Mouse (Mus musculus) MEL (cell line): ENCODE measurements around the gene Vav2. TPM values are rescaled to one million over a fixed set of nuclear protein-coding genes. Genes with fewer than 3 reads are reported as not detected.

Experiments
- DNase-seq: peaks from one replicate; pipeline ENCODE4 v3.0.0; 2011; ENCODE audit warnings: low read depth, low spot score
- H3K27ac ChIP-seq: 2 replicates; pipeline ENCODE4 v1.5.1; 2012; ENCODE audit warnings: low read depth, mild to moderate bottlenecking, control low read depth, low read length, moderate library complexity; ENCODE audit not compliant: control insufficient read depth
- H3K27me3 ChIP-seq, 2 experiments: fragments of 150-350 bp in 1 of 2; sonication (generic) in 1 of 2; 2 replicates each; pipeline ENCODE4 v1.6.1; 2012; ENCODE audit warnings: low read length in 2 of 2, mild to moderate bottlenecking in 2 of 2, improper control_type of control experiment in 1 of 2, moderate library complexity in 1 of 2; ENCODE audit not compliant: insufficient read depth in 2 of 2, control insufficient read depth in 1 of 2
- H3K36me3 ChIP-seq, 2 experiments: 2 replicates each; pipeline ENCODE4 v1.6.1; 2012 to 2014; ENCODE audit warnings: low read length in 2 of 2, improper control_type of control experiment in 1 of 2, inconsistent platforms in 1 of 2, mild to moderate bottlenecking in 1 of 2; ENCODE audit not compliant: insufficient read depth in 2 of 2, control insufficient read depth in 1 of 2
- H3K4me1 ChIP-seq, 2 experiments: fragments of 150-350 bp in 1 of 2; sonication (generic) in 1 of 2; 2 replicates each; pipeline ENCODE4 v1.6.1; 2012; ENCODE audit warnings: low read length in 2 of 2, improper control_type of control experiment in 1 of 2, mild to moderate bottlenecking in 1 of 2; ENCODE audit not compliant: insufficient read depth in 2 of 2, control insufficient read depth in 1 of 2
- H3K4me3 ChIP-seq, 2 experiments: fragments of 150-350 bp in 1 of 2; sonication (generic) in 1 of 2; 2 replicates each; pipeline ENCODE4 v1.5.1; 2012; ENCODE audit warnings: low read depth in 2 of 2, low read length in 2 of 2, mild to moderate bottlenecking in 2 of 2, moderate library complexity in 2 of 2, control low read depth in 1 of 2, improper control_type of control experiment in 1 of 2; ENCODE audit not compliant: control insufficient read depth in 1 of 2, insufficient read depth in 1 of 2
- H3K79me2 ChIP-seq: 2 replicates; pipeline ENCODE4 v1.6.1; 2012; ENCODE audit warnings: mild to moderate bottlenecking, low read length, moderate library complexity; ENCODE audit not compliant: control insufficient read depth, poor library complexity, insufficient read depth
- H3K9ac ChIP-seq: 2 replicates; pipeline ENCODE4 v1.6.1; 2012; ENCODE audit warnings: low read depth, mild to moderate bottlenecking, control low read depth, low read length, moderate library complexity; ENCODE audit not compliant: control insufficient read depth, poor library complexity, severe bottlenecking
- H3K9me3 ChIP-seq: fragments of 150-350 bp; sonication (generic); replicated peaks from 2 replicates; pipeline ENCODE4 v1.6.1; 2012; ENCODE audit warnings: mild to moderate bottlenecking, low read length, improper control_type of control experiment, moderate library complexity; ENCODE audit not compliant: insufficient read depth
- BHLHE40 ChIP-seq: IDR thresholded peaks from 2 replicates; pipeline ENCODE4 v1.6.1; 2012; ENCODE audit warnings: low read depth, mild to moderate bottlenecking, inconsistent platforms, low read length, improper control_type of control experiment, borderline replicate concordance
- CHD1 ChIP-seq: IDR thresholded peaks from 2 replicates; pipeline ENCODE4 v1.6.1; 2012; ENCODE audit warnings: low read depth, mild to moderate bottlenecking, inconsistent platforms, low read length, improper control_type of control experiment
- CHD2 ChIP-seq: IDR thresholded peaks from 2 replicates; pipeline ENCODE4 v1.6.1; 2011; ENCODE audit warnings: low read length, improper control_type of control experiment
- CTCF ChIP-seq, 3 experiments: IDR thresholded peaks in 2 of 3; conservative IDR thresholded peaks in 1 of 3; 2 replicates each; pipeline ENCODE4 v1.5.1; 2011 to 2012; ENCODE audit warnings: low read length in 3 of 3, low read depth in 2 of 3, mild to moderate bottlenecking in 2 of 3, improper control_type of control experiment in 1 of 3, inconsistent platforms in 1 of 3, mixed read lengths in 1 of 3, moderate library complexity in 1 of 3; ENCODE audit not compliant: control insufficient read depth in 1 of 3, insufficient read depth in 1 of 3, poor library complexity in 1 of 3, severe bottlenecking in 1 of 3
- E2F4 ChIP-seq: IDR thresholded peaks from 2 replicates; pipeline ENCODE4 v1.6.1; 2011; ENCODE audit warnings: low read depth, low read length, improper control_type of control experiment, borderline replicate concordance
- ELF1 ChIP-seq: IDR thresholded peaks from 2 replicates; pipeline ENCODE4 v1.6.1; 2014; ENCODE audit warnings: low read depth, mild to moderate bottlenecking, inconsistent platforms, low read length, improper control_type of control experiment, moderate library complexity
- EP300 ChIP-seq, 2 experiments: IDR thresholded peaks; 2 replicates each; pipeline ENCODE4 v1.6.1; 2011; ENCODE audit warnings: improper control_type of control experiment in 2 of 2, low read length in 2 of 2, low read depth in 1 of 2, mild to moderate bottlenecking in 1 of 2
- GABPA ChIP-seq: IDR thresholded peaks from 2 replicates; pipeline ENCODE4 v1.6.1; 2012; ENCODE audit warnings: low read depth, mild to moderate bottlenecking, inconsistent platforms, low read length, improper control_type of control experiment, moderate library complexity
- GATA1 ChIP-seq: IDR thresholded peaks from 2 replicates; pipeline ENCODE4 v1.6.1; 2011; ENCODE audit warnings: low read depth, low read length, improper control_type of control experiment
- KAT2A ChIP-seq: conservative IDR thresholded peaks from 2 replicates; pipeline ENCODE4 v1.6.1; 2012; ENCODE audit warnings: low read depth, low read length, improper control_type of control experiment, inconsistent platforms
- MAFK ChIP-seq: IDR thresholded peaks from 2 replicates; pipeline ENCODE4 v1.6.1; 2011; ENCODE audit warnings: low read depth, mild to moderate bottlenecking, low read length, improper control_type of control experiment, borderline replicate concordance
- MAX ChIP-seq: IDR thresholded peaks from 2 replicates; pipeline ENCODE4 v1.6.1; 2011; ENCODE audit warnings: low read length, improper control_type of control experiment
- MEF2A ChIP-seq: IDR thresholded peaks from 2 replicates; pipeline ENCODE4 v1.6.1; 2014; ENCODE audit warnings: low read depth, mild to moderate bottlenecking, inconsistent platforms, low read length, improper control_type of control experiment; ENCODE audit not compliant: poor library complexity, insufficient replicate concordance, severe bottlenecking; ENCODE audit errors: extremely low read depth
- MYB ChIP-seq: IDR thresholded peaks from 2 replicates; pipeline ENCODE4 v1.6.1; 2011; ENCODE audit warnings: mild to moderate bottlenecking, low read depth, low read length, improper control_type of control experiment
- MYC ChIP-seq: IDR thresholded peaks from 2 replicates; pipeline ENCODE4 v1.6.1; 2011; ENCODE audit warnings: low read depth, mild to moderate bottlenecking, low read length, improper control_type of control experiment, moderate library complexity
- NELFE ChIP-seq: IDR thresholded peaks from 2 replicates; pipeline ENCODE4 v1.6.1; 2011; ENCODE audit warnings: low read depth, low read length, improper control_type of control experiment
- NRF1 ChIP-seq: IDR thresholded peaks from 2 replicates; pipeline ENCODE4 v1.6.1; 2014; ENCODE audit warnings: low read depth, mild to moderate bottlenecking, inconsistent platforms, low read length, improper control_type of control experiment, moderate library complexity; ENCODE audit not compliant: poor library complexity, insufficient read depth, severe bottlenecking
- POLR2A ChIP-seq, 2 experiments: IDR thresholded peaks; 2 replicates each; pipeline ENCODE4 v1.6.1; 2011 to 2012; ENCODE audit warnings: low read length in 2 of 2, mild to moderate bottlenecking in 2 of 2, control low read depth in 1 of 2, improper control_type of control experiment in 1 of 2, low read depth in 1 of 2, moderate library complexity in 1 of 2; ENCODE audit not compliant: control insufficient read depth in 1 of 2, insufficient read depth in 1 of 2, poor library complexity in 1 of 2
- POLR2AphosphoS5 ChIP-seq: IDR thresholded peaks from 2 replicates; pipeline ENCODE4 v1.6.1; 2012; ENCODE audit warnings: low read depth, borderline replicate concordance, mild to moderate bottlenecking, inconsistent platforms, low read length, moderate library complexity, mixed read lengths
- RCOR1 ChIP-seq: IDR thresholded peaks from 2 replicates; pipeline ENCODE4 v1.6.1; 2012; ENCODE audit warnings: low read depth, mild to moderate bottlenecking, inconsistent platforms, low read length, improper control_type of control experiment
- SMC3 ChIP-seq: IDR thresholded peaks from 2 replicates; pipeline ENCODE4 v1.6.1; 2011; ENCODE audit warnings: low read depth, low read length, improper control_type of control experiment
- TAL1 ChIP-seq: IDR thresholded peaks from 2 replicates; pipeline ENCODE4 v1.6.1; 2012; ENCODE audit warnings: mild to moderate bottlenecking, inconsistent platforms, low read length, moderate library complexity, mixed read lengths
- TBP ChIP-seq: IDR thresholded peaks from 2 replicates; pipeline ENCODE4 v1.8.0; 2011; ENCODE audit warnings: low read depth, low read length, improper control_type of control experiment
- TCF12 ChIP-seq: IDR thresholded peaks from 2 replicates; pipeline ENCODE4 v1.6.1; 2014; ENCODE audit warnings: low read depth, mild to moderate bottlenecking, inconsistent platforms, low read length, improper control_type of control experiment, moderate library complexity
- USF1 ChIP-seq: IDR thresholded peaks from 2 replicates; pipeline ENCODE4 v1.6.1; 2014; ENCODE audit warnings: low read depth, mild to moderate bottlenecking, inconsistent platforms, low read length, improper control_type of control experiment, moderate library complexity
- ZC3H11A ChIP-seq: IDR thresholded peaks from 2 replicates; pipeline ENCODE4 v1.6.1; 2012; ENCODE audit warnings: low read depth, mild to moderate bottlenecking, inconsistent platforms, low read length, improper control_type of control experiment
- ZMIZ1 ChIP-seq: IDR thresholded peaks from 2 replicates; pipeline ENCODE4 v1.6.1; 2012; ENCODE audit warnings: low read depth, mild to moderate bottlenecking, inconsistent platforms, low read length, improper control_type of control experiment, moderate library complexity
- ZNF384 ChIP-seq: IDR thresholded peaks from 2 replicates; pipeline ENCODE4 v1.6.1; 2012; ENCODE audit warnings: low read depth, mild to moderate bottlenecking, inconsistent platforms, low read length, improper control_type of control experiment
- polyA plus RNA-seq, 2 experiments: library from polyadenylated mRNA; stranded (reverse) in 1 of 2; unstranded in 1 of 2; fragments of >175 nt in 1 of 2; fragments of >200 nt in 1 of 2; gene quantifications; 2 replicates each; pipeline versions ENCODE4 v1.2.1 to v1.2.4; 2012; ENCODE audit warnings: low replicate concordance in 2 of 2, low read depth in 1 of 2; ENCODE audit not compliant: insufficient read length in 2 of 2, insufficient read depth in 1 of 2, missing spikeins in 1 of 2
- total RNA-seq: library from RNA; depleted of rRNA; stranded (reverse); fragments of 300-350 nt; gene quantifications from 2 replicates; pipeline ENCODE4 v1.2.3, GENCODE M21; 2012

Gene Vav2
- total and polyA plus RNA-seq, 3 experiments: 8.8 to 15.9 TPM; not detected in 1

DNA sequence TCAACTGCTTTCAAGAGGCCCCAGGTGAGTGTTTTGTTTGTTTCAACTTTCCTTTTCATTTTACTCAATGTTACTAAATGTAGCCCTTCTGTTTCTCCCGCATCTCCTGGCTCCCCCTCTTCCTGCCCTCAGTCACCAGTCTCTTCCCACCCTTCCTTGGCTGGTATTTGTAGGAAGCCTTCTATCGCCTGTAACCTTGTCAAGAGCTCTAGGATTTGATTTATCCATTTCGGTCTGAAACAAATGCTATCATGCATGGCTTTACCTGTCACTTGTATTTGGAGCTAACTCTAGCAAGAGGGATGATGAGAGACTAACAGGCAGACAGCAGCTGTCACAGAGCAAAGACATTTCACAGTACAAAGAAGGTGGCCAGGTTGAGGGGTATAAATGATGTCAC lies 18.6 kb downstream of the Vav2 start:
- Histone ChIP-seq H3K4me3 (no peak overlapping the region), H3K27ac (no peak overlapping the region), H3K9me3 (no peaks in the 10 kb centered on the region), H3K36me3 (no peaks in the 10 kb centered on the region), H3K9ac (no peak overlapping the region), H3K27me3 (no peaks in the 10 kb centered on the region), H3K79me2 (no peaks in the 10 kb centered on the region), H3K4me1 (peaks cover 0 to 7% of the 10 kb centered on the region in 2 experiments; a peak in 3 of 4 replicates)
- no peak for DNase-seq
- TF ChIP-seq TAL1 (no peak), USF1 (no peak), MYC (no peak), GABPA (no peak), POLR2A (IDR thresholded peaks at IDR 0.05; ENCODE audit: control insufficient read depth in 1 of 2, insufficient read depth in 1 of 2, low read depth in 1 of 2, low read length in 2 of 2, poor library complexity in 1 of 2) (no peak), ZMIZ1 (no peak), MYB (no peak), MAFK (no peak), ELF1 (no peak), BHLHE40 (no peak), CTCF (IDR thresholded peaks at IDR 0.05 in 2 of 3, conservative IDR thresholded peaks at IDR 0.05 in 1 of 3; ENCODE audit: control insufficient read depth in 1 of 3, insufficient read depth in 1 of 3, low read depth in 2 of 3, low read length in 3 of 3, poor library complexity in 1 of 3, severe bottlenecking in 1 of 3) (no peak), CHD1 (no peak), TCF12 (no peak), NELFE (no peak), KAT2A (no peak), RCOR1 (no peak), TBP (no peak), SMC3 (no peak), POLR2AphosphoS5 (no peak), ZC3H11A (no peak)

GRCm38 (mm10) chr2:27406928-27407327 lies 19.9 kb downstream of the Vav2 start:
- no peak overlapping the region for H3K27ac ChIP-seq
- H3K27me3 ChIP-seq: no peaks in the 10 kb centered on the region
- no peaks in the 10 kb centered on the region for H3K9me3 ChIP-seq
- no peak overlapping the region for H3K4me3 ChIP-seq
- no peaks in the 10 kb centered on the region for H3K36me3 ChIP-seq
- DNase-seq: no peak
- peaks cover 0 to 2% of the 10 kb centered on the region in 2 experiments; a peak in 2 of 4 replicates for H3K4me1 ChIP-seq
- TF ChIP-seq SMC3: no peak
- TF ChIP-seq ZNF384: no peak
- no peak for TF ChIP-seq NELFE
- TF ChIP-seq ELF1: no peak
- no peak for TF ChIP-seq E2F4
- TF ChIP-seq MAX: no peak
- no peak for TF ChIP-seq CHD2
- TF ChIP-seq ZMIZ1: no peak
- no peak for TF ChIP-seq TAL1
- no peak for TF ChIP-seq GATA1
- no peak for TF ChIP-seq MEF2A
- no peak for TF ChIP-seq TCF12
- TF ChIP-seq POLR2AphosphoS5: no peak
- no peak for TF ChIP-seq CHD1
- TF ChIP-seq KAT2A: no peak
- no peak for TF ChIP-seq MYC
- TF ChIP-seq GABPA: no peak
- no peak for TF ChIP-seq NRF1
- no peak for TF ChIP-seq EP300 (IDR thresholded peaks at IDR 0.05; ENCODE audit: low read depth in 1 of 2, low read length in 2 of 2)
- no peaks in the 10 kb centered on the region for H3K79me2 ChIP-seq
- no peak overlapping the region for H3K9ac ChIP-seq
